Mouse (Mus musculus) kidney, adult 2 months (tissue): Measurements from ENCODE around the gene Tex37. TPM values are rescaled to one million over a fixed set of nuclear protein-coding genes. Genes with fewer than 3 reads are reported as not detected.

Source experiments
- DNase-seq: peaks from one replicate; pipeline ENCODE4 v3.0.0; 2021
- H3K27ac ChIP-seq: fragments of 200-500 bp; 2 replicates; pipeline ENCODE4 v1.5.1; 2012; ENCODE audit warnings: low read depth, low read length, control low read depth, inconsistent platforms; ENCODE audit not compliant: insufficient read depth
- H3K27me3 ChIP-seq: fragments of 200-500 bp; replicated peaks from 2 replicates; pipeline ENCODE4 v1.6.1; 2012; ENCODE audit warnings: mild to moderate bottlenecking, moderate library complexity, low read length, inconsistent platforms; ENCODE audit not compliant: control insufficient read depth, insufficient read depth
- H3K36me3 ChIP-seq: fragments of 200-500 bp; 2 replicates; pipeline ENCODE4 v1.6.1; 2012; ENCODE audit warnings: mild to moderate bottlenecking, moderate library complexity, low read length, inconsistent platforms; ENCODE audit not compliant: control insufficient read depth, insufficient read depth
- H3K4me1 ChIP-seq: fragments of 200-500 bp; 2 replicates; pipeline ENCODE4 v1.6.1; 2011; ENCODE audit warnings: low read length; ENCODE audit not compliant: control insufficient read depth, insufficient read depth
- H3K4me3 ChIP-seq: fragments of 200-500 bp; 2 replicates; pipeline ENCODE4 v1.5.1; 2011; ENCODE audit warnings: mild to moderate bottlenecking, low read depth, low read length, control low read depth; ENCODE audit not compliant: insufficient read depth
- CTCF ChIP-seq: fragments of 200-500 bp; conservative IDR thresholded peaks from 2 replicates; pipeline ENCODE4 v1.5.1; 2011; ENCODE audit warnings: low read depth, mild to moderate bottlenecking, control low read depth, low read length, moderate library complexity, mixed read lengths; ENCODE audit not compliant: insufficient read depth, insufficient read length
- POLR2A ChIP-seq: fragments of 200-500 bp; IDR thresholded peaks from one replicate; pipeline ENCODE4 v1.6.1; 2011; ENCODE audit warnings: low read depth, low read length, control low read depth
- WGBS: fragments of 180-500 bp; shearing (Covaris S2); methylation state at CpG from one replicate; pipeline ENCODE4 v1.1.7; 2018; 5-methylcytosine and 5-hydroxymethylcytosine counted together
- polyA plus RNA-seq: library from polyadenylated mRNA; depleted of rRNA; stranded (reverse); fragments of >200 nt; gene quantifications from 2 replicates; pipeline ENCODE4 v1.2.3, GENCODE M21; 2012

Tex37 gene
- polyA plus RNA-seq, 1 experiment, result not detected

DNA sequence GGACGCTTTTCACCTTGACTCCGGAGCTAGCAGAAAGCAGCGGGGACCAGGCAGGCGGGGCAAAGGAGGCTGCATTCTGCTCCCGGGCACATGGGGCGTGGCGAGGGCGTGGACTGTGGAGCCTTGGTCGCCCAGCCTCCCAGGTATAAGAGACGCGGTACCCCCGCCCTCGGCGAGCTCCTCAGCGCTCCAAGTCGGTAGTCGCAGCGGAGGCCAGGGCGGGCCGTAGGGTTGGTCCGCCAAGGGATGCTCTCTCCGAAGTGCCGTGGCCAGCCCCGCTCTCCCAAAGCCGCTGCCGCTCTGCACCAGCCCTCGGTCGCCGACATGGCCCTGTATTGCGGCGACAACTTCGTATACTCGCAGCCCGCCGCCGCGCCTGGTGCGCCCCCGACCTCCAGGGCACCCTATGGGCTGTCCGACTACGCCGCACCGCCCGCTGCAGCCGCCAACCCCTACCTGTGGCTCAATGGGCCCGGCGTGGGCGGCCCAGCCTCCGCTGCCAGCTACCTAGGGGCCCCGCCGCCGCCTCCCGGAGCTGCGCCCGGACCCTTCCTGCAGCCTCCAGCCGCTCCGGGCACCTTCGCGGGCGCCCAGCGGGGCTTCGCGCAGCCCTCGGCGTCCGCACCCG lies 37.7 kb upstream of the Tex37 start, which contains the start of gene Foxi3:
Gene Foxi3, plus strand, starts transcription at position 247 of the 628 bp plus-strand sequence.
- Histone ChIP-seq H3K4me3 (peak within 1 kb of the TSS; percentile 17; the same call in 1 of the 2 replicates), H3K36me3 (no peaks in the 10 kb centered on the region), H3K27me3 (no peaks in the 10 kb centered on the region; the same call in none of the 2 replicates), H3K27ac (no peak within 1 kb of the TSS), H3K4me1 (no peaks in the 10 kb centered on the region)
- no peak for TF ChIP-seq CTCF
- TF ChIP-seq POLR2A, result no peak
- peak; percentile 66 for DNase-seq
- 1% methylated on average over 67 of the region's 67 CpGs for WGBS

DNA sequence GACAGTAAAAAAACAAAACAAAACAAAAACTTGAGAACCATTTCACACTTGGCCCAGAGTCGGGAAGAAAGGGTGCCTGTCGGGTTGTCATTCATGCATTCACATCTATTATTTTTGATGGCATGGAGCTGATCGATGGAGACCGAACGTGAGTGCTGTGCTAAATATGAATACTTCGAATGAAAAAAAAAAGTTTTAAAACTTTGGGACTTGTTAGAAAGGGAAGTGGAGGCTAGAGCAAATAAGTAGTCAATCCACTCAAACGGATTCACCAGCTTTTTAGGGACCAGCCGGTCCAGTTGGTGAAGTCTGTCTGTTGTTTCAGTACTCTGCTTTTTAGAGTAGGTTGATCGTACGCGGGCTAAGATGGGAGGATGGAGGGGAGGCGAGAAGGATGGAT lies 37.1 kb upstream of the Tex37 start:
- DNase-seq, result peak; percentile 8
- TF ChIP-seq CTCF, result no peak
- Histone ChIP-seq H3K27ac (no peak overlapping the region), H3K36me3 (no peaks in the 10 kb centered on the region), H3K4me3 (no peak overlapping the region), H3K4me1 (no peaks in the 10 kb centered on the region), H3K27me3 (no peaks in the 10 kb centered on the region; the same call in none of the 2 replicates)
- WGBS, result 5% methylated on average over 12 of the region's 12 CpGs

DNA sequence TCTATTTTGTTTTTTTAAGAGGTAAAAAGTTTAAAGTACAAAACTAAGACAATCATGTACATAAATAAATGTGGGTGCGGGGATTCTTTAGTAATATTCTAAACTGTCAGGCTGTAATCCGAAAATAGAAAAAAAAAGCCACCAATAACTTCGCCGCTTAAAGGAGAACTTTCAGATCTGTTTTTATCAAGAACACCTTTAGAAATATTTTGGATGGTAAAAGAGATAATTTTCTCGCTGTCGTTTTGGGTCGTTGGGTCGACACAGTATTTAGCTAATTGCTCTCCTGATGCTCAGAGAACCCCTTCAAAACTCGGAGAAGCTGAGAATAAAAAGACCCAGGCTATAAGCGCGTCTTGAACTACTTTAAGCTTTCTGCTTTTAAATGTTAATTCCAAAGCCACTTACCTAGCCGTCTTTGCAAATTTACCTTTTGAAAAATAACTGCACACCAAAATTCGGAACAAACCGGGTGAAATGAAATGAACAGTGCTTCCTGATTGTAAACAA lies 36.6 kb upstream of the Tex37 start:
- no peak overlapping the region for H3K27ac ChIP-seq
- no peaks in the 10 kb centered on the region; the same call in none of the 2 replicates for H3K27me3 ChIP-seq
- H3K4me1 ChIP-seq, result no peaks in the 10 kb centered on the region
- no peak overlapping the region for H3K4me3 ChIP-seq
- no peaks in the 10 kb centered on the region for H3K36me3 ChIP-seq
- TF ChIP-seq CTCF (no peak), POLR2A (no peak)
- 7% methylated on average over 14 of the region's 14 CpGs for WGBS
- DNase-seq, result peak; percentile 12

DNA sequence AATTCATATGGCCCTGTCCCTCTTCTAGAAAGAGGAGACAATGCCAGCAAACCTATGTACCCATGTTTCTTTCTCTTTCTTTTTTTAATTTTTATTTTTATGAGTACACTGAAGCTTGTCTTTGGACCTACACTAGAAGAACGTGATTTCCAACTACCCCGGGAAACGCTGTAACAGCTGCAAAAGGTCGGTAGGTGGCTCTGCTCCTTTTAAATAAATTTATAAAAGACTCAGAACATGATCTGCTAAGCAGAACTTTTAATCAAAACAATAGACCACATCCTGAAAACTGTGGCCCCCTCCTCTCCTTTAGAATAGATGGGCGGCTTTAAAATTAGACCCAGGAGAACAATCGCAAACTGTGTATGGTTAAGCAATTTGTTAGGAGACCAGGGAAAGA lies 35.3 kb upstream of the Tex37 start:
- no peaks in the 10 kb centered on the region; the same call in none of the 2 replicates for H3K27me3 ChIP-seq
- no peak overlapping the region for H3K27ac ChIP-seq
- H3K36me3 ChIP-seq, result no peaks in the 10 kb centered on the region
- DNase-seq, result peak; percentile 56
- WGBS, result 12% methylated on average over 6 of the region's 6 CpGs
- H3K4me3 ChIP-seq, result no peak overlapping the region
- H3K4me1 ChIP-seq, result no peaks in the 10 kb centered on the region
- TF ChIP-seq POLR2A (no peak), CTCF (peak; percentile 33; the same call in 1 of the 2 replicates)

DNA sequence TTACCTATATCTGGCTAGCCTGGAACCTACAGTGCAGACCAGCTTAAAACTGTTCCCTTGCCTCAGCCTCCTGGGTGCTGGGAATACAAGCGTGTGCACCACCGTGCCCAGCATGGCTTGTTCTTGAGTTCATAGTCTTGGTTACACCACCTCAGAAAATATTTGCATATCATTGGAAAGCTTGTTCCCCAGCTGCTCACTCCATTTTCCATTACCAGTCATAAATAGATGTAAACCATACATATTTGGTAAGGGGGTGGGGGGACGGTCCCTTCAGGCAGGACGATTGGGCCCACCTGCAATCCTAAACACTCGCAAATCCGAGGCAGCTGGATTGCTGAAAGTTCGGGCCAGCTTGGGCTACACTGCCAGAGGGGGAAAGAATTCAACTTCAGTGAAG lies 34.5 kb upstream of the Tex37 start:
- Histone ChIP-seq H3K27me3 (no peaks in the 10 kb centered on the region; the same call in none of the 2 replicates), H3K27ac (no peak overlapping the region), H3K4me3 (no peak overlapping the region), H3K4me1 (no peaks in the 10 kb centered on the region), H3K36me3 (no peaks in the 10 kb centered on the region)
- no peak for DNase-seq
- WGBS, result 75% methylated on average over 7 of the region's 7 CpGs
- TF ChIP-seq CTCF (no peak), POLR2A (no peak)

DNA sequence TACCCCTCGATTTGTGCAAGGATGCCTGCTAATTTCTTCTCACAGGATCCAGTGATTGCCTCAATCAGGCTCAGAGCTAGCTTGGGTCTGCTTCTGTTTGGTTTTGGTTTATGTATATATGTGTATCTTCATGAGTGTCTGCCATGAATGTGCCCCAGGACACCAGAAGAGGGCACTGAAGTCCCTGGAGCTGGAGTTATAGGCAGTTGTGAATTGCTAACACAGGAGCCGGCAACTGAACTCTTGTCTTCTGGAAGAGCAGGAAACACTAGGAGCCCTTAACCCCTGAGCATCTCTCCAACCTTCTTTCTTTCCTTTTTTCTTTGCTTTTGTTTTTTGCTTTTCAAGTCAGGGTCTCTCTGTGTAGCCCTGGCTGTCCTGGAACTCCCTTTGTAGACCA lies 13.1 kb upstream of the Tex37 start:
- no peaks in the 10 kb centered on the region for H3K36me3 ChIP-seq
- 90% methylated on average over 2 of the region's 2 CpGs for WGBS
- DNase-seq, result no peak
- H3K27me3 ChIP-seq, result no peaks in the 10 kb centered on the region
- no peak overlapping the region for H3K27ac ChIP-seq
- TF ChIP-seq CTCF (no peak), POLR2A (no peak)
- H3K4me3 ChIP-seq, result no peak overlapping the region
- no peaks in the 10 kb centered on the region for H3K4me1 ChIP-seq

DNA sequence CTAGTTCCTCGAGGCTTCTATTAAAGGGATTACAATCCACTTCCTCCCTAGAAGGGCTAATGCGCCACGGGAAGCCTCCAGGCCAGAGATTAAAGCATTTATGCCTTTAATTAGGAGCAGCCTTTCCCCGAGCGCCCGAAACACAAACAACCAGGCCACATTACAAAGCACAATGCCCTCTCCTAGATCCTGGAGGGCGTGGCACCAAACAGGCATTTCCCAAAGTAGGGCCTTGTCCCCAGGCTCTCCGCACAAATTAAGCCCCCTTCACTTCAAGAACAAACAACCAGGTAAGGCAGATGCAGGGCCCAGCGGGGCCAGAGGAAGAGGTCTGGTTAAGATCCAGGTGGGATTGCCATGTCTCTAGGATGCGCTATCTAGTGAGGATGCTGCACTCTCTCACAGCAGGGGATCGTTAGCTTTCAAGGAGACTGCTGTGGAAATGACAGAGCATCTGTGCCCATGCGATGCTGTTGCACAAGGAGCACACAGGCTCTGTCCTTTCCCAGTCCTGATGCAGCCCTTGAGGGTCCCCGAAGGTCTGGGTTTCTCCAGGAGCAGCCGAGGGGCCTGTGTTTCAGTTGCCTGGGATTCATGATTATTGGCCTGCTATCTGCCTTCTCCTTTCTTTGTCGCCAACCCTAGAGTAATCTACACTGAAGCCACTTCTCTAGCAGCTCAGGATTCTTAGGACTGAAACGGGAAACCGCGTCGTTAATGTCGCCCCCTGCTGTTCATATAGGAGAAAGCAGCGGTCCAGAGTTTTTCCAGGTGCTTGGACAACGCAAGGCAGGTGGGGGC lies 2.7 kb upstream of the Tex37 start:
- Histone ChIP-seq H3K4me1 (no peaks in the 10 kb centered on the region), H3K27me3 (no peaks in the 10 kb centered on the region), H3K4me3 (no peak overlapping the region), H3K36me3 (no peaks in the 10 kb centered on the region), H3K27ac (no peak overlapping the region)
- DNase-seq, result peak; percentile 43
- 16% methylated on average over 22 of the region's 22 CpGs for WGBS
- TF ChIP-seq POLR2A (no peak), CTCF (peak; percentile 74)
